Mouse (Mus musculus) stomach, embryonic 15.5 days (tissue): ENCODE measurements around the gene Abat. TPM values are rescaled to one million over a fixed set of nuclear protein-coding genes. Genes with fewer than 3 reads are reported as not detected.
A peak's percentile ranks its signal among the peaks of the same experiment; 100 is the strongest.

Source experiments
- ATAC-seq: fragments of 200-750 bp; cut with Nextera tagmentation; 2 replicates; pipeline ENCODE4 v1.8.0; 2017; ENCODE audit warnings: low read depth, moderate number of reproducible peaks, moderate TSS enrichment; ENCODE audit not compliant: insufficient read depth, low FRiP score
- H3K27ac ChIP-seq: fragments of 300-500 bp; sonication (generic); 2 replicates; pipeline ENCODE4 v1.5.1; 2015; ENCODE audit warnings: mild to moderate bottlenecking, inconsistent platforms
- H3K27me3 ChIP-seq: fragments of 300-500 bp; sonication (generic); replicated peaks from 2 replicates; pipeline ENCODE4 v1.6.1; 2015; ENCODE audit warnings: inconsistent platforms
- H3K36me3 ChIP-seq: fragments of 300-500 bp; sonication (generic); 2 replicates; pipeline ENCODE4 v1.6.1; 2015; ENCODE audit warnings: inconsistent platforms
- H3K4me1 ChIP-seq: fragments of 300-500 bp; sonication (generic); 2 replicates; pipeline ENCODE4 v1.6.1; 2015; ENCODE audit warnings: inconsistent platforms
- H3K4me2 ChIP-seq: fragments of 300-500 bp; sonication (generic); 2 replicates; pipeline ENCODE4 v1.6.1; 2015; ENCODE audit warnings: mild to moderate bottlenecking, inconsistent platforms
- H3K4me3 ChIP-seq: fragments of 300-500 bp; sonication (generic); replicated peaks from 2 replicates; pipeline ENCODE4 v1.5.1; 2015; ENCODE audit warnings: inconsistent platforms
- H3K9ac ChIP-seq: fragments of 300-500 bp; sonication (generic); 2 replicates; pipeline ENCODE4 v1.6.1; 2015; ENCODE audit warnings: inconsistent platforms
- H3K9me3 ChIP-seq: fragments of 300-500 bp; sonication (generic); 2 replicates; pipeline ENCODE4 v1.6.1; 2016; ENCODE audit warnings: inconsistent platforms
- WGBS: fragments of 180-500 bp; shearing (Covaris S2); methylation state at CpG from one replicate; pipeline ENCODE4 v1.1.7; 2015; 5-methylcytosine and 5-hydroxymethylcytosine counted together
- polyA plus RNA-seq: library from polyadenylated mRNA; unstranded; fragments of >200 nt; fragmentation: Nextera tagmentation; extraction: Ambion mirVana; gene quantifications from 2 replicates; pipeline ENCODE4 v1.2.1, GENCODE M21; 2015

Abat gene
- polyA plus RNA-seq = 32.1 and 38.0 TPM in 2 replicates

DNA sequence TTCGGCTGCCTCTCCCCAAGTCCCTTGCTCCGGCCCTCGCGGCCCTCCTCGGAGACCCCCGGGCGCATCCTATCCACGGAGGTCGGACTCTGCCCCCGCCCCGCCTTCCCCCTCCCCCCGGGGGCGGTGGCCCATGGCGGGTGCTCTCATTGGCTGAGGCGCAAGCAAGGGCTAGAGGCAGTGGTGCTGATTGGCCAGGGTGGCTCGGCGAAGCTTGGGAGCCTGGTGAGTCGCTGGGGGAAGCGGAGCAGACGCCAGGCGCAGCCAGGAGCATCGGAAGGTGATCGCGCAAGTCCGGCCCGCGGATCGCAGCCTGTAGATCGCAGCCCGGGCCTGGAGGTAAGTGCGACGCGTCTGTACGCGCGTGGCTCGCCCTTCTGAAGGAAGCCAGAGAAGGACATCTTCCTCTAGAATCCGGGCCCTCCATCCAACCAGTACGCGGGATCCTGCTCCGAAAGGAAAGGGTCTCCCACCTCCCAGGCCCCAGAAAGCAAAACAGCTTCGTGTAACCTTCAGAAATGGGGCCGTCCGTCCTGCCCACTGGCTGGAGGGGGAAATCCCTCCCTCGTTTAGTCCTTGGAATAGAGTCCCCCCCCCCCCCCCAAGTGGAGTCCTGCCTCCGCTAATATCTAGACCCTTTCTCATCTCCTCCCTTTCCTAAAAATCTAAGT lies at the start of gene Abat:
Gene Abat, plus strand, starts transcription at position 194 of the 671 bp plus-strand sequence.
- Histone ChIP-seq H3K36me3 (no peaks in the 10 kb centered on the region), H3K9ac (peak within 1 kb of the TSS; percentile 44), H3K27ac (peak within 1 kb of the TSS; percentile 44; the same call in 1 of the 2 replicates), H3K9me3 (no peaks in the 10 kb centered on the region), H3K4me1 (peaks cover 13% of the 10 kb centered on the region), H3K27me3 (no peaks in the 10 kb centered on the region), H3K4me2 (peak within 1 kb of the TSS; percentile 87), H3K4me3 (peak within 1 kb of the TSS; percentile 60)
- peak; percentile 98 for ATAC-seq
- WGBS = under 1% methylated on average over 46 of the region's 46 CpGs

DNA sequence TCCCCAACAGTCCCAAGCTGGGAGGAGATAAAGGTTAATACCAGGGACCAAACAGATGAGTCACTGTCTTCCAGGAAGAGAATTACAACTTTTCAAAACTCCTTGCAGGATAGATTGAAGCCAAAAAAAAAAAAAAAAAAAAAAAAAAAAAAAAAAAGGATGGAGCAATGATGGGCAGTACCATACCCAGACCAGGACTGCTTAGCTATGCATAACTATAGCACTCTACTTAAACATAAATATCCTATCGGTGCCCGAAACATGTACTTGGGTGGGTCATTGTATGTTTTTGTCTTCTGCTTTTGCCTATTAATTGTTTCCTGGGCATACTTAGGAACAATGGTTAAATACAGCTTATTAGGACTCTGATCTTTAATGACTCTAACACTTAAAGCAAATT lies 43.1 kb upstream of the Abat start:
- ATAC-seq = peak; percentile 16; the same call in 1 of the 2 replicates
- no peaks in the 10 kb centered on the region for H3K36me3 ChIP-seq
- peak overlapping the region; percentile 84 for H3K4me2 ChIP-seq
- no peak overlapping the region for H3K9ac ChIP-seq
- H3K9me3 ChIP-seq = no peaks in the 10 kb centered on the region
- no peaks in the 10 kb centered on the region for H3K27me3 ChIP-seq
- WGBS = 84% methylated on average over 2 of the region's 2 CpGs
- 0 out of 2 replicates have a peak, but pooled peaks cover 3% of the 10 kb centered on the region for H3K4me1 ChIP-seq
- no peak overlapping the region for H3K27ac ChIP-seq
- peak overlapping the region; percentile 72 for H3K4me3 ChIP-seq

DNA sequence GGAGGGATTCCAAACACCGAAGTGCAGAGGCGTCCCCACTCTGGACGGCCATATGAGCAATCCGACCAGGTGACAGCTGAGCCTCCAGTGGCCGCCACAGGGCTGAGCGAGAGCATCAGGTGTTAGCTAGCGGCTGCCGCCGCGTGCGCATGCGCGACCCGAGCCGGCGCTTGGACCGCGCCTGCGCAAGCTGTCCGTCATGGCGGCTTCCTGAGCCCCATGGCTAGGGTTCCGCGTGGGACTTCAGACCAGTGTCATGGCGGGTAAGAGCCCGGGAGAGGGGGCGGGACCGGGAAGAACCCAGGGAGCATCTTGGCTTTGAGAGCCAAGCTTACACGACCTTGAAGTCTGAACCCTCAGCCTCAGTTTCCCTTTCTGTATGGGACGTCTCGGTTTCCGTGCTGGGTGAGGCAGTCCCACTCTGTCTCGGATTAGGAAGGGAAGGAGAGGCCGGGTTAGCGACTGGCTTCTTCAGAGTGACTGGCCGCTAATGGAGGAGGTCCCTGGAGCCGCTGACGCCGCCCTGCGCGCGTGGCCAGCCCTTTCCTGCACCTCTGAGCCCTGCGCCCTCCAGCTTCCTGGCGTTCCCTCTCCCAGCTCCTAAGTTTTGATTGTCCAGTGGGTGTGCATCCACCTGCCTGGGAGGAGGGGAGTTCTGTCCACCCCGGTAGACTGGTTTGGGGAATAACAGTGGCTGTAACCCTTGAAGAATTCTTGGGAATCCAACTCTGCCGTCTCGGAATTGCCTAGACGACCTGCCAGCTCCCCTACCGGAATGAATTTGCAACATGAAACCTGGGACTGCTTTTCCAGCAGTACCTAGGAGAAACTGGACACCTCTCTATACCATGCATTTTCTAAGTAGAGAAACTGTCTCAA lies 42.4 kb upstream of the Abat start, which contains the start of gene Mettl22:
Gene Mettl22, plus strand, starts transcription at position 186 of the 879 bp plus-strand sequence.
- H3K4me3 ChIP-seq = peak within 1 kb of the TSS; percentile 72
- H3K4me1 ChIP-seq = 0 out of 2 replicates have a peak, but pooled peaks cover 3% of the 10 kb centered on the region
- H3K36me3 ChIP-seq = no peaks in the 10 kb centered on the region
- peak within 1 kb of the TSS; percentile 86 for H3K27ac ChIP-seq
- no peaks in the 10 kb centered on the region for H3K27me3 ChIP-seq
- H3K9ac ChIP-seq = peak within 1 kb of the TSS; percentile 60
- peak within 1 kb of the TSS; percentile 84 for H3K4me2 ChIP-seq
- H3K9me3 ChIP-seq = no peaks in the 10 kb centered on the region
- under 1% methylated on average over 48 of the region's 48 CpGs for WGBS
- peak; percentile 97 for ATAC-seq

DNA sequence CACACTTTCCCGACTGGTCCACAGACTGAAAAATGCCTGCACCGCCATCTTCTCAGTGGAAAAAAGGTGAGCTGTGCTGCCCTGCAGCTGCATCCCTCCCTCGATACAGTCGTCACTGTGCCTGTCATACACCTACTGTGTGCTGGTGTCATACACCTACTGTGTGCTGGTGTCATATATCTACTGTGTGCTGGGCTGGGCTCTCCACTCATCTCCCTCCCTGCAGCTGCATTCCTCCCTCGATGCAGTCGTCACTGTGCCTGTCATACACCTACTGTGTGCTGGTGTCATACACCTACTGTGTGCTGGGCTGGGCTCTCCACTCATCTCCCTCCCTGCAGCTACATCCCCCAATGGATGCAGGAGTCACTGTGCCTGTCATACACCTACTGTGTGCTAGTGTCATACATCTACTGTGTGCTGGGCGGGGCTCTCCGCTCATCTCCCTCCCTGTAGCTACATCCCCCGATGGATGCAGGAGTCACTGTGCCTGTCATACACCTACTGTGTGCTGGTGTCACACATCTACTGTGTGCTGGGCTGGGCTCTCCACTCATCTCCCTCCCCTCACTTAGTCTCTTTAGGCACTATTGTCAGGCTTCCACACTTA lies 25.7 kb upstream of the Abat start:
- Histone ChIP-seq H3K4me2 (no peak overlapping the region), H3K27me3 (no peaks in the 10 kb centered on the region), H3K4me3 (no peak overlapping the region), H3K27ac (no peak overlapping the region), H3K36me3 (peaks cover 26% of the 10 kb centered on the region), H3K9me3 (no peaks in the 10 kb centered on the region), H3K4me1 (no peaks in the 10 kb centered on the region), H3K9ac (no peak overlapping the region)
- ATAC-seq = no peak
- 82% methylated on average over 9 of the region's 9 CpGs for WGBS

DNA sequence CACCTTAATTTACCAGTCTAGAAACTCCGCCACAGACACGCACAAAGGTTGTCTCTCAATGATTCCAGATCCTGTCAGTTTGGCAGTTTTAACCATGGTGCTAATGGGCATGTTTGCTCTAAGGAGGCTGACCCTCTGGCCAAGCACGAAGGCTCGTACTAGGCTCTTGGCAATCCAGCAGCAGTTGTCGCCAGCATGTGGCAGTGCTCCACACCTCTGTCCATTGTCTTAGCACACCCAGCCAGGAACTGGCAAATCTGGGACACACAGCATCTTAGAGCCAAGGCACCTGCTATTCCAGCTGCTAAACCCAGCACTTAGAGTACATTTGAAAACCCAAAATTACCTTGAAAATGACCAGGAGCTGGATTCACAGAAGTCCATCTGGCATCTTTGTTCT lies 23.9 kb upstream of the Abat start:
- Histone ChIP-seq H3K4me3 (no peak overlapping the region), H3K4me1 (no peaks in the 10 kb centered on the region), H3K27ac (no peak overlapping the region), H3K4me2 (no peak overlapping the region), H3K27me3 (no peaks in the 10 kb centered on the region), H3K9me3 (no peaks in the 10 kb centered on the region), H3K9ac (no peak overlapping the region), H3K36me3 (peaks cover 18% of the 10 kb centered on the region)
- 82% methylated on average over 5 of the region's 5 CpGs for WGBS
- no peak for ATAC-seq

DNA sequence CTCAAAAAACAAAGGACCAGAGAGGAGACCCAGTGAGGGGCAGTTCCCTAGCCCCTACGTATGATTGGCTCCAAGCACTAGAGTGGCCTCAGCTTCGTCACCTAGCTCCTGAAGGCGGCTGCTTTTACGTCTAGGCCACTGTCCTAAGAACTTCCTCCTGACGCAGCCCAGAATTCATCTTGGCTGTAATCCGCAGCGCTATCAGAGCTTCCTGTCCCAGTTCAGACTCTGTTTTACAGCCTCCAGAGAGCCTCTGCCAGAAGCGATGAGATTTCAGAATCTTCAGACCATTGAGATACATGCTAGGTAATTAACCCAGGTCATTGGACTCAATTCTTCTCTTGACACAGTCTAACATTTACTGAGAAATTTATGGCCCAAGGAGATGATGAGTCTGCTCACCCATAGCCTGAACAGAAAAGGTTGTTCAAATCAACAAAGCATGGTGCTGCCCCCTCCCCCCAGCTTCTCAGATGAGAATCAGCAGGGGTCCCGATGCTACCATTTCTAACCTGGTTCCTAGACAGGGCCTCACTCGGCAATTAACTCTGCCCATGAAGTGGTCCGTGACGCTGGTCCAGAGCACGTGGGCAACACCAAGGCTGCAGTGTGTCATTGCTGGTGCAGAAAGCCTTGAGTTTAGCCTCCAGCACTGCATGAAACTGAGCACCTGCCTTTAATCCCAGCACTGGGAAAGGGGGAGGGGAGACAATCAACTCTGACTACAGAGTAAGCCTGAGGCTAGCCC lies 21.3 kb upstream of the Abat start:
- peaks cover 12% of the 10 kb centered on the region; the same call in 1 of the 2 replicates for H3K36me3 ChIP-seq
- ATAC-seq = no peak

DNA sequence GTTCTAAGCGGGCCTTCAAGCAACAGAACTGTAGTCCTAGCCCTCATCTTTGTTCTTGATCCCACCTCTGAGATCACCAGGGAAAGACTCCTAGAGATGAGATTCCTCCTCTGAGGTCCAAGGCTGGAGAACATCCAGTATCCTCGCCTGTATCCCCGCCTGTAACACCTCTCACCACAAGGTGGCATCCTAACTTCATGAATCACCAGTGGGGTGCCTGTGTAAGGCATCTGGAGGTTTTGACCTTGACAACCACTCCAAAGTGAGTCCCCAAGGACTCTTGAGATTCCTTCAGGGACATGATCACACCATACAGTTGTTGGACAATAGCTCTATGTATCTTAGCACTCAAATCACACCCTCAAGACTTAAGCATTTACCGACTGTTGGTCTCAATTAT lies 19.0 kb upstream of the Abat start:
- WGBS = 23% methylated on average over 4 of the region's 4 CpGs
- Histone ChIP-seq H3K9me3 (no peaks in the 10 kb centered on the region), H3K4me1 (no peaks in the 10 kb centered on the region), H3K27me3 (no peaks in the 10 kb centered on the region), H3K4me3 (no peak overlapping the region), H3K27ac (no peak overlapping the region), H3K9ac (no peak overlapping the region), H3K4me2 (no peak overlapping the region), H3K36me3 (0 out of 2 replicates have a peak, but pooled peaks cover 5% of the 10 kb centered on the region)
- no peak for ATAC-seq

More for the DNA sequence above, 21.3 kb upstream of the Abat start:
- no peak overlapping the region for H3K4me2 ChIP-seq
- H3K4me3 ChIP-seq = no peak overlapping the region
- H3K27ac ChIP-seq = no peak overlapping the region
- no peaks in the 10 kb centered on the region for H3K9me3 ChIP-seq
- H3K4me1 ChIP-seq = no peaks in the 10 kb centered on the region
- H3K27me3 ChIP-seq = no peaks in the 10 kb centered on the region
- no peak overlapping the region for H3K9ac ChIP-seq
- 42% methylated on average over 13 of the region's 13 CpGs for WGBS

DNA sequence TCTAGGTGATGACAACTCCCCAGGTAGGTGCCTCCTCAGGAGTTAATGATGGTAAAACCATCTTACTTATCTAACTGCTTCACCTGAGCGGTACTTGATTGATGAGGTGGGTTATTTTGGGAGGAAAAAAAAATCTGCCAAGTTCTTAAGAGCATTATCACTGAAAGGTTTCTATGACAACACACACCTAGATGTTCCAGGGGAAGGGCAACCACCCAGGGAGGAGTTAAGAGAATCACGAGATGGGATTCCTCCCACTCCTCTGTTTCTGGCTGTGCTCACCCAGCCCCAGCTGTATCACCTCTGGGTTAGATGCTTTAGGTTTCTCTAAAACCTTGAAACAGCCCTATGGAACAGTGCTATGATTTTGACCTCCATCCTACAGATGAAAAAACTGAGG lies 16.3 kb upstream of the Abat start:
- Histone ChIP-seq H3K36me3 (no peaks in the 10 kb centered on the region), H3K9me3 (no peaks in the 10 kb centered on the region), H3K27ac (no peak overlapping the region), H3K4me3 (no peak overlapping the region), H3K4me1 (no peaks in the 10 kb centered on the region), H3K27me3 (no peaks in the 10 kb centered on the region), H3K9ac (no peak overlapping the region), H3K4me2 (no peak overlapping the region)
- ATAC-seq = no peak
- 39% methylated on average over 2 of the region's 2 CpGs for WGBS

DNA sequence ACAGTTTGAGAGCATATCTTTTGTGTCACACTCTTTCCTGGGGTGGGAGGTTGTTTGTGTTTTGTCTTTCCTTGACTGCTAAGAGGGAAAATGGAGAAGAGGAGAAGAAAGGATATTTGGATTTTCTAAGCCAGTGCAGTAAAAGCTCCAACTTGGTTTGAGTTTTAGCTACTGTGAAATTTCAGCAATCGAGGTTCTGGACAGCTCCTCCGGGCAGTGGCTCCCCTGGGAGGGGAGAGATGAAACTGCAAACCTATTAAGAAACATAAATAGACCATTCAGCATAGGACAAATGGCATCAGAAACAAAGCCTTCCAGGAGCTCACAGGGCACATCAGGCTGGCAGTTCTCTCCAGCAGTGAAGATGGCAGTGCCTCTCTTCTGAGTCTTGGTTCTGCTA lies 9.0 kb upstream of the Abat start:
- no peak for ATAC-seq
- Histone ChIP-seq H3K9me3 (no peaks in the 10 kb centered on the region), H3K4me3 (no peak overlapping the region), H3K4me1 (no peaks in the 10 kb centered on the region), H3K27me3 (no peaks in the 10 kb centered on the region), H3K27ac (no peak overlapping the region), H3K4me2 (no peak overlapping the region), H3K36me3 (no peaks in the 10 kb centered on the region), H3K9ac (no peak overlapping the region)
- WGBS = 30% methylated on average over 2 of the region's 2 CpGs

DNA sequence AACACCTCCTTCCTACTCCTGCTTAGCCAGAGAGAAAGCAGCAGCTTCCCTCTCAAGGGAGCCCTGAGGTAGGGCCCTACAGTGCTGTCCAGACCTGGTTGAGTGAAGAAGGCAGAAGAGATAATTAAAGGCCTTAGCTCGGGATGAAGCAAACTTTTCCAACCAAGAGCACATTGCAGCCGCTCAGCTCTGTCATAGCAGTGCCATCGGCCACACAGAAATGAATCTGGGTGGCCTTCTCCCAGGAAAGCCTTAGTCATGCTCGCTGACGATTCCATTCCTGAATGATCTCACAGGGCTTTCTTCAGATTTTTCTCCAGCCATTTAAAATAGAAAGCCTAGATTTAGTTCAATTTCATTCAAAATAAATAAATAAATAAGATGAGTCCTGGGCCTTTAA lies 3.3 kb upstream of the Abat start:
- no peaks in the 10 kb centered on the region for H3K36me3 ChIP-seq
- H3K27me3 ChIP-seq = no peaks in the 10 kb centered on the region
- no peak for ATAC-seq
- H3K4me3 ChIP-seq = no peak overlapping the region
- WGBS = 68% methylated on average over 5 of the region's 5 CpGs
- no peak overlapping the region for H3K4me2 ChIP-seq
- no peaks in the 10 kb centered on the region for H3K9me3 ChIP-seq
- H3K9ac ChIP-seq = no peak overlapping the region
- no peak overlapping the region for H3K27ac ChIP-seq
- H3K4me1 ChIP-seq = peaks cover 10% of the 10 kb centered on the region

DNA sequence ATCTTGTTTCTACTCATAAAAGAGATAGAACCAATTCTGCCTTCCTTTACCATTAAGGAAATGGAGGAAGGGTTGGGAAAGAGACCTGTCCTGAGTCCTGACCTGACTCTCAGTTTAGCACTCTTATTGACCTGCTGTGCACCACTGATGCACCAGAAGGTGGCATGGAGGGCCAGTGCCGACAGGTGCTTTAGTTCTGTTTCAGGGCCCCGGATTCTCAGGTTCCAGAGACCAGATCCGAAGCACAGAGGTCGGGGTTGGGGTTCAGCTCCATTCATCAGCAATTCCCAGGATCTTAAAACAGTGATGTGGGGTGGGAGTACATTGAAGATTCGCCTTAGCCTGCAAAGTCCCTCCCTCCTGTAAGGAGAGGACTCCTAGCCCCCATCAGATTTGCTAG lies 399 bp upstream of the Abat start:
- Histone ChIP-seq H3K9ac (no peak overlapping the region), H3K4me1 (peaks cover 13% of the 10 kb centered on the region), H3K9me3 (no peaks in the 10 kb centered on the region), H3K4me2 (peak overlapping the region; percentile 87), H3K27me3 (no peaks in the 10 kb centered on the region), H3K27ac (no peak overlapping the region), H3K36me3 (no peaks in the 10 kb centered on the region), H3K4me3 (peak overlapping the region; percentile 60)
- WGBS = 1% methylated on average over 5 of the region's 5 CpGs
- ATAC-seq = peak; percentile 2; the same call in 1 of the 2 replicates
